Mouse (Mus musculus) ZHBTc4 (cell line): ENCODE data around the gene Il2rb.

Source experiments
- DNase-seq: peaks from one replicate; pipeline ENCODE4 v3.0.0-alpha.2; 2011; ENCODE audit warnings: low read depth, low spot score

Gene Il2rb

GRCm38 (mm10) chr15:78447746-78448535 is 47.1 kb downstream of the Il2rb start:
- DNase-seq, result peak; percentile 93

- DNase-seq, result no peak
These were observed 48.0 kb downstream of the Il2rb start for GRCm38 (mm10) chr15:78447121-78447520.

GRCm38 (mm10) chr15:78443857-78444256 is 51.2 kb downstream of the Il2rb start:
- DNase-seq, result no peak

GRCm38 (mm10) chr15:78442231-78442630 is 52.8 kb downstream of the Il2rb start:
- no peak for DNase-seq

GRCm38 (mm10) chr15:78438973-78439372 is 56.1 kb downstream of the Il2rb start:
- DNase-seq, result no peak

GRCm38 (mm10) chr15:78438505-78438904 is 56.6 kb downstream of the Il2rb start:
- no peak for DNase-seq

- no peak for DNase-seq
These were observed 57.1 kb downstream of the Il2rb start for GRCm38 (mm10) chr15:78438018-78438394.

GRCm38 (mm10) chr15:78437237-78438017 is 57.6 kb downstream of the Il2rb start:
- DNase-seq, result peak; percentile 47

- peak; percentile 74 for DNase-seq
These were observed 58.5 kb downstream of the Il2rb start for GRCm38 (mm10) chr15:78436380-78437192.

GRCm38 (mm10) chr15:78435681-78436080 is 59.4 kb downstream of the Il2rb start:
- peak; percentile 15 for DNase-seq

- DNase-seq, result peak; percentile 66
These were observed 60.1 kb downstream of the Il2rb start for GRCm38 (mm10) chr15:78434896-78435520.

- no peak for DNase-seq
These were observed 63.4 kb downstream of the Il2rb start for GRCm38 (mm10) chr15:78431541-78432121.

GRCm38 (mm10) chr15:78430874-78431273 is 64.2 kb downstream of the Il2rb start:
- DNase-seq, result no peak

- no peak for DNase-seq
These were observed 65.0 kb downstream of the Il2rb start for GRCm38 (mm10) chr15:78429871-78430622.
